Mouse (Mus musculus) E14TG2a.4 (cell line): Measurements from ENCODE around the gene Scamp3.
"Not testable (repeated sequence)": the region's sequence is repeated elsewhere in the genome, so short reads cannot be mapped to it uniquely, and the experiment has no call there.

Experiments
- H3K27me3 ChIP-seq: 2 replicates; pipeline ENCODE4 v1.6.1; 2014; ENCODE audit warnings: low read length, control low read depth; ENCODE audit not compliant: insufficient read depth
- H3K36me3 ChIP-seq: 2 replicates; pipeline ENCODE4 v1.6.1; 2014; ENCODE audit warnings: low read length, control low read depth; ENCODE audit not compliant: insufficient read depth
- H3K4me1 ChIP-seq: replicated peaks from 2 replicates; pipeline ENCODE4 v1.6.1; 2014; ENCODE audit warnings: low read depth, low read length, control low read depth
- H3K4me3 ChIP-seq: replicated peaks from 2 replicates; pipeline ENCODE4 v1.5.1; 2014; ENCODE audit warnings: mild to moderate bottlenecking, low read length
- H3K9me3 ChIP-seq: 2 replicates; pipeline ENCODE4 v1.6.1; 2014; ENCODE audit warnings: low read length, control low read depth
- CTCF ChIP-seq: conservative IDR thresholded peaks from 2 replicates; pipeline ENCODE4 v1.5.1; 2014; ENCODE audit warnings: low read length
- NANOG ChIP-seq: IDR thresholded peaks from 2 replicates; pipeline ENCODE4 v1.6.1; 2014; ENCODE audit warnings: borderline replicate concordance, low read length, mixed read lengths
- POU5F1 ChIP-seq: IDR thresholded peaks from 2 replicates; pipeline ENCODE4 v1.6.1; 2014; ENCODE audit warnings: low read length, borderline replicate concordance

Scamp3 gene

DNA sequence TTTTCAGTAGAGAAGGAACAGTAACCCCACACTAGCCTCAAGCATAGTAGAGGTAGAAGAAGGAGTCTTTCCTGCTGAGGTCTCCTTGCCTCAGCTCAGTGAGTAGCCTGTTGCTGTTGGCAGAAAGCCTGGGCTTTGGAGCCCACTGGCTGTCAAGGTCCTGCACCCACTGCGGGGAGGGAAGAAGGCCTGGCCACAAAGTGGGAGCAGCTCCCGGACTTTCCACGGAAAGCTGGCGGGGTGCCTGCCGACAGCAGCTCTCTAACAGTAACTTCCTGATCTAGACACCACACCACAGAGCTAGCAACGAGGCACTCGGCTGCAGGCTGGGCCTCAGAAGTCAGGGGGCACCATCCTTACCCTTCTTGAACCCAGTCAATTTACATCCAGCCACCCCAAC lies 33.5 kb downstream of the Scamp3 start:
- H3K9me3 ChIP-seq: no peaks in the 10 kb centered on the region
- peaks cover 71% of the 10 kb centered on the region for H3K36me3 ChIP-seq
- TF ChIP-seq NANOG: no peak
- no peak for TF ChIP-seq POU5F1
- no peak for TF ChIP-seq CTCF
- no peaks in the 10 kb centered on the region for H3K27me3 ChIP-seq
- H3K4me3 ChIP-seq: no peak overlapping the region
- H3K4me1 ChIP-seq: peaks cover 60% of the 10 kb centered on the region

DNA sequence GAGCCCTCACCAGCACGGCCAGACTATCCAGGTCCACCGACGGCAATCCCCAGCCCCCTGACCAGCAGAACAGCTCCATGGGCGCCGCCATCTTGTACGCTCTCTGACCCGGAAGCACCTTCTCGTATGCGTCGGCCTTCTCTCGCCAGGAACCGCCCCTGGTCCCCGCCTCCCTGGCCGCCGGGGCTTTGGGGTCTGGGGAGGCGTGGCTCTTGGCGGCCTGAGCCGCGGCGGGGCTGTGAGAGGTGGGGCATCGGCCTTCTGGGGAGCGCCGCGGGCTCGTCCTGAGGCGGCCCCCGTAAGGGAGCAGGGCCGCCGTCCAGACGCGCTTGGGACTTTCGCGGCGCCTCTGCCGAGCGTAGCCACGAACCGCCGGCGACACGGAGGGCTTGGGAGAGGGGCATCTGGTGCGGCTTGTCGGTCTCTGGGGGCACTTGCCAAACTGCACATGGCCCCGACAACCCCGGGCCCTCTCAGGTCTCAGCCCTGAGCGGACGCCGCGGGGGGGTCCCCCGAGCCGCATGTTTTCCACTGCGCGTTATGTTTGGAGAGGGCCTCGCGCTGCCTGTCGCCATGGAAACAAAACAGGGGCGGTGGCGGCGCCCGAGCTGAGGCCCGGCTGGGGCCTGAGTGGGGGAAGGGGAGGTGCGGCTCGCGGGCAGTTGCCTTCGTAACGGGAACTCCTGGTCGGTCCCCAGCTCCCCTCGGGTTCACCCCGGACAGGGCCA lies 36.7 kb downstream of the Scamp3 start:
- Histone ChIP-seq H3K9me3 (no peaks in the 10 kb centered on the region), H3K27me3 (peaks cover 6% of the 10 kb centered on the region; the same call in 1 of the 2 replicates), H3K4me1 (peaks cover 66% of the 10 kb centered on the region), H3K36me3 (peaks cover 50% of the 10 kb centered on the region), H3K4me3 (peak overlapping the region; percentile 95)
- no peak for TF ChIP-seq POU5F1

DNA sequence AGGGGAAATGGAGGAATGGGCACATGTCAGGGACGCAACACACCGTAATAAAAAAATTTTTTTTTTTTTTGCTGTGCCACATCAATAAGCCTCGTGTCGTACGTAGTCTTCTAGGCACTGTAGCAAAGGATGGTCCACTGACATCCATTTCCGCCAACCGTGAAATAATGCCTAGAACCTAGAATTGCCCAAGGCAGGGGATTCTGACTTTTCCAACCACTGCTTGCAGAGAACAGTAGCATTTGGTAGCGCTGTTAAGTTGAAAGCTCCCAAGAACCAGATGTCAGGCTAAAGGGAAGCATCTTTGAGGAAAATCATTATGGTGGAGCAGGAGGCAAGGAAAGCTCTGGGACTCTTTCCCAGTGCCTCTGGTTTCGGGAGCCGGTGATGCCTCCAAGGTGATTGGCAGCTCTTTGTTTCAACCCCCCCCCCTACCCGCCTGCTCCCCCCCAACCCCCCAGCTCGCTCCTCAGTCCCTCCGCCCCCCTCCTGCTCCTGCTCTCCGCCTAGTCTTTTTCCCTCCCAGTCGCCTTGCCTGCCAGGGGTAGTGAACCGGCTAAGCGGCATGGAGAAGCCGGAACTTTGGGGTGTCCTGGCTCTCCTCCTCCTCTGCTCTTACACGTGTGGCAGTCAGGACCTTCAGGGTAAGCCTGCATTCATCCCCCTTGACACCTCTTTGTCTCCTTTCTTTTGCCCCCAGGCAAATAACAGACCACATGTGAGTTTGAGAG lies 37.6 kb downstream of the Scamp3 start, which contains the start of gene Thbs3:
TSS of gene Thbs3 (plus strand) at position 500 of the 731 bp plus-strand sequence.
- Histone ChIP-seq H3K4me3 (peak within 1 kb of the TSS; percentile 95), H3K4me1 (peaks cover 64% of the 10 kb centered on the region), H3K36me3 (peaks cover 50% of the 10 kb centered on the region), H3K27me3 (peaks cover 10% of the 10 kb centered on the region; the same call in 1 of the 2 replicates), H3K9me3 (no peaks in the 10 kb centered on the region)
- TF ChIP-seq NANOG (no peak), POU5F1 (no peak), CTCF (no peak)

DNA sequence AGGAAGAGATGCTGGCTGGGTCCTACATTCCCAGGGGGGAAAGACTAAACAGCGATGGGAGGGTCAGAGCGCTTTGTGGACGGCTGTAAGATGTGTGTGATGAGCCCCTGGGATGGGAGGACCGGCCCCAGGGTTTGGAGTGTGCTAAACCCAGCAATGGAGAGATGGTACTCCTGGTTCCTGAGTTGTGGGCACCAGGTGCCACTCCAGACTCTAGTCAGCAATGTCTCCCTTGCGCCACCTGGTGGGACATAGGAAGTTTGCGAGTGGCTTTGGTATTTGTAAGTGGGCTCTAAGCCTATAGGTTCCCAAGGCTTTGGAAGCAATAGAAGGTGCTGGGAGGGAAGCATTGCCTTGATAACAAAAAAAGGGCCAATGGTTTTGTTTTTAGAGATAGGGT lies 38.6 kb downstream of the Scamp3 start:
- H3K4me3 ChIP-seq: peak overlapping the region; percentile 61
- H3K27me3 ChIP-seq: peaks cover 10% of the 10 kb centered on the region; the same call in 1 of the 2 replicates
- H3K9me3 ChIP-seq: no peaks in the 10 kb centered on the region
- peaks cover 58% of the 10 kb centered on the region for H3K4me1 ChIP-seq
- peaks cover 46% of the 10 kb centered on the region for H3K36me3 ChIP-seq
- TF ChIP-seq NANOG (no peak), CTCF (peak; percentile 81)

DNA sequence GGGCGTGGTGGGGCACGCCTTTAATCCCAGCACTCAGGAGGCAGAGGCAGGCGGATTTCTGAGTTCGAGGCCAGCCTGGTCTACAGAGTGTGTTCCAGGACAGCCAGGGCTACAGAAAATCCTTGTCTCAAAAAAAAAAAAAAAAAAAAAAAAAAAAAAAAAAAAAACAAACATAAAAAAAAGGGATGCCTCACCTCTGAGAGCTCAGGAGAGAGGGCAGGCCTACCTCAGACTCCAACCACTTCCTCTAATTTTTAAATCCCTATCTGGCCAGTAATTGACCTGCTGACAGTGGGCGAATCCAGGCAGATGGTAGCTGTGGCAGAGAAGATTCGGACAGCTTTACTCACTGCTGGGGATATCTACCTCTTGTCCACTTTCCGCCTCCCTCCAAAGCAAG lies 39.1 kb downstream of the Scamp3 start:
- peaks cover 46% of the 10 kb centered on the region for H3K36me3 ChIP-seq
- H3K4me1 ChIP-seq: peaks cover 59% of the 10 kb centered on the region
- H3K4me3 ChIP-seq, H3K9me3 ChIP-seq: not testable (repeated sequence)
- peaks cover 10% of the 10 kb centered on the region; the same call in 1 of the 2 replicates for H3K27me3 ChIP-seq

DNA sequence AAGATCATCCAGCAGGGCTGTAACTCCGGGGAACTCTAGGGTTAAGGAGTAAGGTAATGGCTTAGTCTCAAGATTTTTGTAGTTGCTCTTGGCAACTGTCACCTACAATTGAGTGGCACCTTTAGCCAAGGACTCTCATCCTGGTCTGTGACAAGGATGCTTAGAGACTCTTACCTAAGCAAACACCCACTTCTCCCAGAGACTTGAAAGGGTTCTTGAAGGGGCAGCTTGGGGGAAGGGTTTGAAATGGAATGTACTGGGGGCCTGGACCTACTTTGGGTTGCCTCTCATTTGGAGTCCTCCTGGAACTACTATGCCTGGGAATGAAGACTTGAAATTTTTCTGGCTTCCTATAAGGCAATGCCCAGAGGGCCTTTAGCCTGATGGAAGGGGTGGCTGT lies 41.0 kb downstream of the Scamp3 start:
- H3K27me3 ChIP-seq: peaks cover 10% of the 10 kb centered on the region; the same call in 1 of the 2 replicates
- H3K4me1 ChIP-seq: peaks cover 52% of the 10 kb centered on the region
- H3K4me3 ChIP-seq: no peak overlapping the region
- peaks cover 41% of the 10 kb centered on the region for H3K36me3 ChIP-seq
- no peaks in the 10 kb centered on the region for H3K9me3 ChIP-seq
- TF ChIP-seq POU5F1 (no peak), NANOG (no peak), CTCF (no peak)

DNA sequence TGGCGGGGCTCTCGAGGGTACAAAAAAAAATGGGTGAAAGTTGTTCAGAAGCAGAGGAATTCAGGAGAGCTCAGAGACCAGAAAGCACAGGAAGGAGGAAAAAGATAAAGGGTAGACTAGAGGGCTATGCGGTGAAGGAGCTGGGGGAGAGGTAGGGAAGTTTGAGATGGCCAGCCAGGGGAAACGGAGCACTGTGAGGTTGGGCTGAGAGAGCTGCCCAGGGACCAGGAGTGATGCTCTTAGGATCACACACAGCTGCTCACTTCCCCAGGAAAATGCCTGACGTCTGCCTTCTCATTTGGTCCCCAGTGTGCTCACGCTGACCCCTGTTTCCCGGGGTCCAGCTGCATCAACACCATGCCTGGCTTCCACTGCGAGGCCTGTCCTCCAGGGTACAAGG lies 42.3 kb downstream of the Scamp3 start:
- Histone ChIP-seq H3K27me3 (peaks cover 10% of the 10 kb centered on the region; the same call in 1 of the 2 replicates), H3K4me3 (no peak overlapping the region), H3K9me3 (no peaks in the 10 kb centered on the region), H3K36me3 (peaks cover 49% of the 10 kb centered on the region), H3K4me1 (peaks cover 62% of the 10 kb centered on the region)
- TF ChIP-seq NANOG (no peak), POU5F1 (no peak), CTCF (no peak)

DNA sequence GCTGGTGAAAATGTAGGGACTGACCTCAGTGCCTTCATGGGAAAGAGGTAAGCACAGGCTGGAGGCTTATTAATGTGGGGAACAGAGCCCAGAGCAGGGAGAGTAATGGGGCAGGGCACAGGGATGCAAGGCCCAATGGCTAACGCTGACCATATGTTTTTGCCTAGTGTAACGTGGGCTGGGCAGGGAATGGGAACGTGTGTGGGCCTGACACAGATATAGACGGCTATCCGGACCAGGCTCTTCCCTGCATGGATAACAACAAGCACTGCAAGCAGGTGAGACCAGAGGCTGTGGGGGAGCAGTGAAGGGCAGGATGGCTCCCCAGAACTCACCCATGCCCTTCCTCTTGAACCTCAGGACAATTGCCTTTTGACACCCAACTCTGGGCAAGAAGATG lies 43.9 kb downstream of the Scamp3 start:
- peaks cover 49% of the 10 kb centered on the region for H3K36me3 ChIP-seq
- no peaks in the 10 kb centered on the region for H3K9me3 ChIP-seq
- H3K27me3 ChIP-seq: peaks cover 10% of the 10 kb centered on the region; the same call in 1 of the 2 replicates
- TF ChIP-seq POU5F1 (no peak), CTCF (no peak)
- H3K4me3 ChIP-seq: no peak overlapping the region
- H3K4me1 ChIP-seq: peaks cover 61% of the 10 kb centered on the region

DNA sequence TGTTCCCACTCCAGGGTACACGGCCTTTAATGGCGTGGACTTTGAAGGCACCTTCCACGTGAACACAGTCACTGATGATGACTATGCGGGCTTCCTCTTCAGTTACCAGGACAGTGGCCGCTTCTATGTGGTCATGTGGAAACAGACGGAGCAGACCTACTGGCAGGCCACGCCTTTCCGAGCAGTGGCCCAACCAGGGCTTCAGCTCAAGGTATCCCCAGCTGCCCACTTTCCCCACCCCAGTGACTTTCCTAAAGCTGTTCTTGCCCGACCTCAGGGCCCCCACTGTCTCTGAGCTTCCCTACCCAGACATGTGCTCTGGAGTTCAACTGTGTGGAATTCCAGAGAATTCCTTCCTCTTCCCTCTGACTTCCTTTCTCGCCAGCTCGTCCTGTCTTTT lies 47.5 kb downstream of the Scamp3 start:
- Histone ChIP-seq H3K27me3 (no peaks in the 10 kb centered on the region), H3K4me1 (peaks cover 75% of the 10 kb centered on the region), H3K36me3 (peaks cover 29% of the 10 kb centered on the region), H3K9me3 (no peaks in the 10 kb centered on the region), H3K4me3 (peak overlapping the region; percentile 80)
- no peak for TF ChIP-seq POU5F1
- no peak for TF ChIP-seq CTCF
- no peak for TF ChIP-seq NANOG
